Mouse (Mus musculus) bone marrow macrophage, adult 2 months (primary cell): Measurements from ENCODE around the gene Fem1b. TPM values are rescaled to one million over a fixed set of nuclear protein-coding genes. Genes with fewer than 3 reads are reported as not detected.
"Not testable (repeated sequence)": the region's sequence is repeated elsewhere in the genome, so short reads cannot be mapped to it uniquely, and the experiment has no call there.

Source experiments
- H3K27ac ChIP-seq: 2 replicates; pipeline ENCODE4 v1.5.1; 2012; ENCODE audit warnings: low read depth, low read length; ENCODE audit not compliant: insufficient read depth
- H3K4me1 ChIP-seq: 2 replicates; pipeline ENCODE4 v1.6.1; 2012; ENCODE audit warnings: low read length; ENCODE audit not compliant: control insufficient read depth, insufficient read depth
- H3K4me3 ChIP-seq: 2 replicates; pipeline ENCODE4 v1.5.1; 2012; ENCODE audit warnings: mild to moderate bottlenecking, low read length, moderate library complexity; ENCODE audit not compliant: insufficient read depth
- CTCF ChIP-seq: IDR thresholded peaks from 2 replicates; pipeline ENCODE4 v1.5.1; 2012; ENCODE audit warnings: low read depth, mild to moderate bottlenecking, low read length, moderate library complexity
- POLR2A ChIP-seq: IDR thresholded peaks from 2 replicates; pipeline ENCODE4 v1.6.1; 2012; ENCODE audit warnings: mild to moderate bottlenecking, low read depth, low read length, borderline replicate concordance
- polyA plus RNA-seq: library from polyadenylated mRNA; stranded (reverse); fragments of >200 nt; gene quantifications from 2 replicates; pipeline ENCODE4 v1.2.4, GENCODE M21; 2012; ENCODE audit not compliant: missing spikeins, insufficient read depth, insufficient read length

The Fem1b gene
- polyA plus RNA-seq, result 12.8 and 15.8 TPM in 2 replicates

GRCm38 (mm10) chr9:62811516-62812121, at the start of gene Fem1b:
Gene Fem1b (minus strand): TSS chr9:62811934.
- peaks cover 34% of the 10 kb centered on the region for H3K4me1 ChIP-seq
- peak within 1 kb of the TSS; percentile 98 for H3K27ac ChIP-seq
- no peak for TF ChIP-seq POLR2A
- no peak for TF ChIP-seq CTCF
- peak within 1 kb of the TSS; percentile 99 for H3K4me3 ChIP-seq

- no peak overlapping the region for H3K4me3 ChIP-seq
- H3K27ac ChIP-seq, result no peak overlapping the region
- no peak for TF ChIP-seq CTCF
- TF ChIP-seq POLR2A, result no peak
- peaks cover 11% of the 10 kb centered on the region for H3K4me1 ChIP-seq
Measured at GRCm38 (mm10) chr9:62860866-62861265, 49.1 kb upstream of the Fem1b start.

GRCm38 (mm10) chr9:62860102-62860501, 48.4 kb upstream of the Fem1b start:
- H3K27ac ChIP-seq, H3K4me3 ChIP-seq: not testable (repeated sequence)
- peaks cover 11% of the 10 kb centered on the region for H3K4me1 ChIP-seq

GRCm38 (mm10) chr9:62858266-62859019, 46.7 kb upstream of the Fem1b start:
- peaks cover 11% of the 10 kb centered on the region for H3K4me1 ChIP-seq
- H3K4me3 ChIP-seq, result no peak overlapping the region
- no peak for TF ChIP-seq POLR2A
- no peak for TF ChIP-seq CTCF
- no peak overlapping the region for H3K27ac ChIP-seq

GRCm38 (mm10) chr9:62857719-62858261, 46.1 kb upstream of the Fem1b start, which contains the start of gene Calml4:
Gene Calml4 (plus strand): TSS chr9:62858080.
- TF ChIP-seq CTCF, result no peak
- no peak for TF ChIP-seq POLR2A
- H3K4me1 ChIP-seq, result peaks cover 11% of the 10 kb centered on the region
- H3K27ac ChIP-seq, result no peak within 1 kb of the TSS
- H3K4me3 ChIP-seq, result no peak within 1 kb of the TSS

- Histone ChIP-seq H3K27ac (no peak overlapping the region), H3K4me1 (peaks cover 11% of the 10 kb centered on the region), H3K4me3 (no peak overlapping the region)
- TF ChIP-seq CTCF (no peak), POLR2A (no peak)
Measured at GRCm38 (mm10) chr9:62857216-62857615, 45.5 kb upstream of the Fem1b start.

GRCm38 (mm10) chr9:62854483-62854882, 42.7 kb upstream of the Fem1b start:
- Histone ChIP-seq H3K27ac (no peak overlapping the region), H3K4me1 (peaks cover 11% of the 10 kb centered on the region), H3K4me3 (no peak overlapping the region)
- no peak for TF ChIP-seq POLR2A
- TF ChIP-seq CTCF, result no peak

GRCm38 (mm10) chr9:62851571-62851970, 39.8 kb upstream of the Fem1b start:
- Histone ChIP-seq H3K27ac (no peak overlapping the region), H3K4me1 (0 out of 2 replicates have a peak, but pooled peaks cover 3% of the 10 kb centered on the region), H3K4me3 (no peak overlapping the region)
- TF ChIP-seq CTCF (no peak), POLR2A (no peak)

- TF ChIP-seq POLR2A, result no peak
- TF ChIP-seq CTCF, result no peak
- H3K4me3 ChIP-seq, result no peak overlapping the region
- peaks cover 10% of the 10 kb centered on the region for H3K4me1 ChIP-seq
- H3K27ac ChIP-seq, result no peak overlapping the region
Measured at GRCm38 (mm10) chr9:62848641-62849040, 36.9 kb upstream of the Fem1b start.

GRCm38 (mm10) chr9:62847694-62848093, 36.0 kb upstream of the Fem1b start:
- Histone ChIP-seq H3K4me1 (peaks cover 10% of the 10 kb centered on the region), H3K27ac (no peak overlapping the region), H3K4me3 (no peak overlapping the region)
- TF ChIP-seq POLR2A (no peak), CTCF (peak; percentile 100)
